Mouse (Mus musculus) hindbrain, embryonic 16.5 days (tissue): ENCODE data around the gene Baz2a. TPM values are rescaled to one million over a fixed set of nuclear protein-coding genes. Genes with fewer than 3 reads are reported as not detected.

Experiments used
- ATAC-seq: fragments of 200-750 bp; cut with Nextera tagmentation; 2 replicates; pipeline ENCODE4 v1.8.0; 2017; ENCODE audit warnings: moderate TSS enrichment, moderate library complexity
- H3K27ac ChIP-seq: fragments of 300-500 bp; sonication (generic); 2 replicates; pipeline ENCODE4 v1.5.1; 2014; ENCODE audit warnings: low read depth, mild to moderate bottlenecking, control low read depth, low read length, moderate library complexity
- H3K27me3 ChIP-seq: fragments of 300-500 bp; sonication (generic); replicated peaks from 2 replicates; pipeline ENCODE4 v1.6.1; 2014; ENCODE audit warnings: low read length; ENCODE audit not compliant: control insufficient read depth, insufficient read depth
- H3K36me3 ChIP-seq: fragments of 300-500 bp; sonication (generic); 2 replicates; pipeline ENCODE4 v1.6.1; 2014; ENCODE audit warnings: mild to moderate bottlenecking, low read length, moderate library complexity, mixed read lengths; ENCODE audit not compliant: control insufficient read depth, insufficient read depth
- H3K4me1 ChIP-seq: fragments of 300-500 bp; sonication (generic); 2 replicates; pipeline ENCODE4 v1.6.1; 2014; ENCODE audit warnings: low read depth, low read length; ENCODE audit not compliant: control insufficient read depth, insufficient read depth
- H3K4me2 ChIP-seq: fragments of 300-500 bp; sonication (generic); 2 replicates; pipeline ENCODE4 v1.6.1; 2014; ENCODE audit warnings: mild to moderate bottlenecking, low read length, control low read depth, moderate library complexity
- H3K4me3 ChIP-seq: fragments of 300-500 bp; sonication (generic); 2 replicates; pipeline ENCODE4 v1.5.1; 2014; ENCODE audit warnings: mild to moderate bottlenecking, low read length, control low read depth, moderate library complexity
- H3K9ac ChIP-seq: fragments of 300-500 bp; sonication (generic); 2 replicates; pipeline ENCODE4 v1.6.1; 2014; ENCODE audit warnings: low read depth, mild to moderate bottlenecking, control low read depth, low read length, moderate library complexity
- H3K9me3 ChIP-seq: fragments of 300-500 bp; sonication (generic); 2 replicates; pipeline ENCODE4 v1.6.1; 2014; ENCODE audit warnings: mild to moderate bottlenecking, low read length, moderate library complexity; ENCODE audit not compliant: control insufficient read depth
- WGBS: fragments of 180-500 bp; shearing (Covaris S2); extraction: QIAGEN DNeasy Blood & Tissue Kit; methylation state at CpG from one replicate; pipeline ENCODE4 v1.1.7; 2014; 5-methylcytosine and 5-hydroxymethylcytosine counted together
- polyA plus RNA-seq: library from polyadenylated mRNA; unstranded; fragments of >200 nt; fragmentation: Nextera tagmentation; extraction: Ambion mirVana; gene quantifications from 2 replicates; pipeline ENCODE4 v1.2.1, GENCODE M21; 2015

Gene Baz2a
- polyA plus RNA-seq, 1 experiment from 2014 or later: 6.9 TPM

- no peak overlapping the region for H3K9ac ChIP-seq
- H3K9me3 ChIP-seq: no peaks in the 10 kb centered on the region
- no peak overlapping the region for H3K4me2 ChIP-seq
- H3K4me3 ChIP-seq: no peak overlapping the region
- WGBS: 80% methylated on average over 3 of the region's 3 CpGs
- no peaks in the 10 kb centered on the region for H3K27me3 ChIP-seq
- no peak for ATAC-seq
- peaks cover 16% of the 10 kb centered on the region for H3K36me3 ChIP-seq
- H3K27ac ChIP-seq: no peak overlapping the region
- H3K4me1 ChIP-seq: peaks cover 3% of the 10 kb centered on the region
Observed at GRCm38 (mm10) chr10:128131297-128131696, 39.9 kb downstream of the Baz2a start.

- Histone ChIP-seq H3K36me3 (peaks cover 12% of the 10 kb centered on the region), H3K9me3 (no peaks in the 10 kb centered on the region)
- no peak for ATAC-seq
Observed at GRCm38 (mm10) chr10:128131812-128132211, 40.4 kb downstream of the Baz2a start.

DNA sequence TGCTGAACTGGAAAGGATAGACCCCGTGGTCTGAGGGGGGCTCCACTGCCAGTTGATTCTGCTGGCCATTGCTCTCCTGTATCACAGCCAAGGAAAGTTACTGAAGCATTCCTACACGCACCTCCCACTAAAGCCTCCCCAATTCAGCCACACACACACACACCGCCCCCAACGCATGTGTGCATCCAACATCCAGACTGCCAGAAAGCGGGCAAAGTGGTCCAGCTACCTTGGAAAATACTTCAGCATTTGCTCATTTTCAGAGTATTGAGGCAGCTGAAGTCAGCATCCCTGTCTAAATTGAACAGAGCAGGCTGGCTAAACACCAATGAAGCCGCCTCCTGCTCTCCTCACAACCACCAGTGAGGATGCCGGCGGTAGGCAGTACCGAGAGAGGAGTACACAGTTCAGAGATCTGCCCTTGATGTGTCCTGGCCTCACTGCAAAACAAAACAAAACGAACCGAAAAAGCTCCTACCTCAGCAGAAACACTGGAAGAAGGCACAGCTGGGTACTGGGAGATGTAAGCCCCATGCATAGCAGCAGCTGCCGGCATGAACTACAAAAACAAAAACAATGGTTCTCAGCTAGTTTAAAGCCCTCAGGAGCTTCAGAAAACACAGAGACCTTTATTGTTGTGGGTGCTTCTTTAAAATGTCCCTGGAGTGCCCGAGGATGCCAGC, 42.4 kb downstream of the Baz2a start:
- 0 out of 2 replicates have a peak overlapping the region, but pooled peaks have one; percentile 23 for H3K9ac ChIP-seq
- 0 out of 2 replicates have a peak, but pooled peaks cover 3% of the 10 kb centered on the region for H3K36me3 ChIP-seq
- H3K4me1 ChIP-seq: peaks cover 3% of the 10 kb centered on the region
- 31% methylated on average over 13 of the region's 13 CpGs for WGBS
- H3K27ac ChIP-seq: peak overlapping the region; percentile 2; the same call in 1 of the 2 replicates
- H3K4me2 ChIP-seq: peak overlapping the region; percentile 13; the same call in 1 of the 2 replicates
- no peaks in the 10 kb centered on the region for H3K9me3 ChIP-seq
- no peak overlapping the region for H3K4me3 ChIP-seq
- no peaks in the 10 kb centered on the region for H3K27me3 ChIP-seq
- ATAC-seq: peak; percentile 60; the same call in 1 of the 2 replicates

More at GRCm38 (mm10) chr10:128131812-128132211, 40.4 kb downstream of the Baz2a start:
- Histone ChIP-seq H3K9ac (no peak overlapping the region), H3K27ac (no peak overlapping the region), H3K4me2 (no peak overlapping the region), H3K4me3 (no peak overlapping the region), H3K27me3 (no peaks in the 10 kb centered on the region), H3K4me1 (peaks cover 3% of the 10 kb centered on the region)

DNA sequence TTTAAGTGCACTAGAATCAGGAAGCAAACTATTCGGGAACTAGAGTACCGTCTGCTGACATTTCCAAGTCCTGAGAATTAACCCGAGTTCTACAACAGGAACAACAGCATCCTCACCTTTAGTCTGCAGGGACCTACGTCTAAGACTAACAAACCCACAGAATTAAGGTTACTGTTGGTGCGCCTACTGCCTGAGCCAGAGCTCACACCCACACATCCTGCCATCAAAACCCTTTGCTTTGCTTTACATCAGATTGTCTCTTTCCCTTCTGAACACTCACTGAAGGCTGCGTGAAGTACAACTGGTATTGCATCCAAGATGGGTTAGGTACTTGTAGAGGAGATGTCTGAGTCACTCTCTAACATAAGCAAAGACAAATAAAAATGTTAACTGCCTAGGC, 44.0 kb downstream of the Baz2a start:
- H3K36me3 ChIP-seq: no peaks in the 10 kb centered on the region
- H3K4me3 ChIP-seq: no peak overlapping the region
- WGBS: 91% methylated on average over 6 of the region's 6 CpGs
- no peaks in the 10 kb centered on the region for H3K27me3 ChIP-seq
- ATAC-seq: no peak
- no peaks in the 10 kb centered on the region for H3K9me3 ChIP-seq
- H3K27ac ChIP-seq: no peak overlapping the region
- H3K4me2 ChIP-seq: no peak overlapping the region
- no peak overlapping the region for H3K9ac ChIP-seq
- H3K4me1 ChIP-seq: peaks cover 3% of the 10 kb centered on the region

- Histone ChIP-seq H3K4me2 (no peak overlapping the region), H3K4me3 (no peak overlapping the region), H3K27me3 (no peaks in the 10 kb centered on the region), H3K9me3 (no peaks in the 10 kb centered on the region), H3K27ac (no peak overlapping the region), H3K9ac (no peak overlapping the region), H3K4me1 (no peaks in the 10 kb centered on the region), H3K36me3 (no peaks in the 10 kb centered on the region)
- WGBS: 75% methylated on average over 12 of the region's 12 CpGs
- no peak for ATAC-seq
Observed at GRCm38 (mm10) chr10:128140236-128140952, 49.0 kb downstream of the Baz2a start.

GRCm38 (mm10) chr10:128142165-128142564, 50.8 kb downstream of the Baz2a start:
- no peak for ATAC-seq
- H3K9ac ChIP-seq: no peak overlapping the region
- no peak overlapping the region for H3K4me3 ChIP-seq
- H3K36me3 ChIP-seq: no peaks in the 10 kb centered on the region
- no peak overlapping the region for H3K27ac ChIP-seq
- H3K27me3 ChIP-seq: no peaks in the 10 kb centered on the region
- H3K4me2 ChIP-seq: no peak overlapping the region
- H3K4me1 ChIP-seq: no peaks in the 10 kb centered on the region
- WGBS: 73% methylated on average over 2 of the region's 2 CpGs
- H3K9me3 ChIP-seq: no peaks in the 10 kb centered on the region

GRCm38 (mm10) chr10:128143659-128144058, 52.3 kb downstream of the Baz2a start:
- ATAC-seq: no peak
- WGBS: 70% methylated on average over 4 of the region's 4 CpGs

DNA sequence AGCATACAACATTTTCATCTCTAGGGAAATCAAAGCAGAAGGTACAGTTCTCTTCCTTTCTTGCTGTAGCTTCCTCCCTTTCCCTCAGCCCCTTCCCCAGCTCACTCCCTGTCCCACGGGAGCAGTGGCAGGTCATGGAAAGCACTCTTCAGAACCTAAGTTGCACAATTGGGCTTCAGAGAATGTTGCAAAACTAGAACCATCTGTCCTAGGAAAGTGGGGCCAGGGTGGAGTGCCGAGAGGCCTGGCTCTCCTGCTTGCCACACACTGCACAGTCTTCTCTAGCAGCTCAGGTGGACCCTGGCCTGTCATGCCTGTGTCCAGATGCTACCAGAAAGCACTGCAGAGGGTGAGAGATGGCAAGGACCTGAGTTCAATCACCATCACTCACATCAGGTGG, 53.6 kb downstream of the Baz2a start:
- WGBS: 92% methylated on average over 2 of the region's 2 CpGs

More at GRCm38 (mm10) chr10:128143659-128144058, 52.3 kb downstream of the Baz2a start:
- Histone ChIP-seq H3K27ac (no peak overlapping the region), H3K36me3 (no peaks in the 10 kb centered on the region), H3K9me3 (no peaks in the 10 kb centered on the region), H3K4me1 (no peaks in the 10 kb centered on the region), H3K4me3 (no peak overlapping the region), H3K9ac (no peak overlapping the region), H3K27me3 (no peaks in the 10 kb centered on the region), H3K4me2 (no peak overlapping the region)

DNA sequence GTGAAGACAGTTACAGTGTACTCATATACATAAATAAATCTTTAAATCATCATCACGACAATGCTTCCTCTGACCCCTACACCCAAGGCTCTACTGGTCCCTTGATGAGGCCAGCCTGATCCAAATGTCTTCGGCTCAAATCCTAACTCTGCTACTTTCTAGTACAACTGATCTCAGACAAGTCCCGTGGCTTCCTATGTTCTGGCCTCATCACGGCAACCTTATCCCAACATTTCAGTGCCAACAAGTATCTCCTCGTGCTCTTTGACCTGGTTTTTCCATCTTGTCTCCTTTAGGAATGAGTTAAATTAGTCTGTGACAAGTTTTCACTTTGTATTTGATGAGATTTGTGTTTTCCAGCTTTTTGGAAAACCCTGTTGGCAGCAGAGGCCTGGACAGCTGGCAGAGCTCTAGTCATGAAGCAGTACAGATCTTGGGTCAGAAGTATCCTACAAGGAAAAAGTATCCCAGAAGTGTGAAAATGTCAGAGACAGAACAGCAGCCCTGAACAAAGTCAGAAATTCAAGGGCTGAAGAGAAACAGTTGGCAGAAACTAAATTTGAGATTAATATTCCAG, 57.5 kb downstream of the Baz2a start:
- H3K27me3 ChIP-seq: no peaks in the 10 kb centered on the region
- no peaks in the 10 kb centered on the region for H3K36me3 ChIP-seq
- no peak overlapping the region for H3K9ac ChIP-seq
- no peaks in the 10 kb centered on the region for H3K9me3 ChIP-seq
- WGBS: 96% methylated on average over 5 of the region's 5 CpGs
- H3K27ac ChIP-seq: no peak overlapping the region
- no peak for ATAC-seq
- no peak overlapping the region for H3K4me3 ChIP-seq
- H3K4me1 ChIP-seq: 0 out of 2 replicates have a peak, but pooled peaks cover 2% of the 10 kb centered on the region
- H3K4me2 ChIP-seq: no peak overlapping the region

More for the DNA sequence above, 53.6 kb downstream of the Baz2a start:
- Histone ChIP-seq H3K36me3 (no peaks in the 10 kb centered on the region), H3K4me2 (no peak overlapping the region), H3K27ac (no peak overlapping the region), H3K4me1 (0 out of 2 replicates have a peak, but pooled peaks cover 2% of the 10 kb centered on the region), H3K27me3 (no peaks in the 10 kb centered on the region), H3K9me3 (no peaks in the 10 kb centered on the region), H3K4me3 (no peak overlapping the region), H3K9ac (no peak overlapping the region)
- ATAC-seq: no peak
